Mouse (Mus musculus): Measurements from ENCODE around the gene Cacng7. TPM values are rescaled to one million over a fixed set of nuclear protein-coding genes. Genes with fewer than 3 reads are reported as not detected.

The Cacng7 gene
- polyA plus RNA-seq, 1 experiment = 0.72 TPM

DNA sequence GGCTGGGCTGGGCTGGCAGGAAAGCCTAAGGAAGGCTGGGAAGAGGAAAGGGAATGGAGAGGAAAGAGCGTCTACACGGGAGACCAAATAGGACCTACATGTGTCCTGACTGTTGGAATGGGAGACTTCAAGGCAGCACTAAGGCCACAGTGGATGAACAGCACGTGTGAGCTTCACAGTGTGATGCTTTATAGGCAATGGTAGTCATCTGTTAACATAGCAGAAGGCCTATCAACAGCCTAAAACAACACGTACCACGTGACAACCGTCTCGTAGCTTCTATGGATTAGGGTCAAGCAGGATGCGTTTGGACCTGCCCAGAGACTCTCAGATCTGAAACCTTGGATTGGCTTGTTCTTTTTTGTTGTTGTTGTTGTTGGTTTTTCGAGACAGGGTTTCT, 49.4 kb downstream of the Cacng7 start:
- TF ChIP-seq E2F4 (IDR thresholded peaks at IDR 0.05; ENCODE audit: insufficient read depth) = no peak
- TF ChIP-seq TCF3 (IDR thresholded peaks at IDR 0.05; ENCODE audit: insufficient read length, low read depth) = no peak
- TF ChIP-seq POLR2A (IDR thresholded peaks at IDR 0.05; ENCODE audit: insufficient read length, low read depth) = no peak
- no peak for TF ChIP-seq CEBPB (IDR thresholded peaks at IDR 0.05; ENCODE audit: insufficient read depth, poor library complexity, severe bottlenecking)
- no peak for TF ChIP-seq MAX (IDR thresholded peaks at IDR 0.05; ENCODE audit: low read depth)
- no peak for TF ChIP-seq TCF12 (IDR thresholded peaks at IDR 0.05; ENCODE audit: insufficient read depth, poor library complexity, severe bottlenecking)
- no peak for TF ChIP-seq MYOD1 (IDR thresholded peaks at IDR 0.05; ENCODE audit: control insufficient read depth in 1 of 3, insufficient read length in 2 of 3, low read depth in 2 of 3)
- no peak for TF ChIP-seq SRF (IDR thresholded peaks at IDR 0.05; ENCODE audit: control insufficient read depth, insufficient read length, low read depth)
- no peak for TF ChIP-seq REST (IDR thresholded peaks at IDR 0.05; ENCODE audit: insufficient read depth, insufficient read length)
- TF ChIP-seq POLR2AphosphoS2 (IDR thresholded peaks at IDR 0.05; ENCODE audit: insufficient read length, low read depth) = no peak
- no peak for TF ChIP-seq USF1 (IDR thresholded peaks at IDR 0.05; ENCODE audit: low read depth)
- no peak for TF ChIP-seq MYOG (IDR thresholded peaks at IDR 0.05; ENCODE audit: control insufficient read depth in 1 of 3, insufficient read depth in 1 of 3, insufficient read length in 2 of 3, low read depth in 2 of 3)

DNA sequence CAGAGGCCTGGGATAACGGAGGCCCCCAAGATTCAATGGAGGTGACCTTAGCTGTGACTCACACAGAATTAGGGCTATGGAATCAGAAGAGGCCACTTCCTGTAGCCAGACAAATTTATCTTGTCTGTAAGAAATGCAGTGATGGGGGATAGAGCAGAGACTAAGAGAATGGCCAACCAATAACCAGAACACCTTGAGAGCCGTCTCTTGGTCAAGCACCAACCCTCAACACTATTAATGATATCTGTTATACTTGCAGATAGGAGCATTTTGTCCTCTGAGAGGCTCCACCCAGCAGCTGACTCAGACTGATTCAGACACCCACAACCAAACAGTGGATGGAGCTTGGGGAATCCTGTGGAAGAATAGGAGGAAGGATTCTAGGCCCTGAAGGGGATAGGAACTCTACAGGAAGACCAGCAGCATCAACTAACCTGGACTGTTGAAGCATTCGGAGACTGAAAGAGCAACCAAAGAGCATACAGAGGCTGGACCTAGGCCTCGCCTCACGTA, 52.1 kb downstream of the Cacng7 start:
- Histone ChIP-seq H3K4me3 (no peak overlapping the region), H3ac (ENCODE audit: control insufficient read depth, insufficient read length) (no peak overlapping the region), H3K27me3 (ENCODE audit: control insufficient read depth, insufficient read depth, insufficient read length) (no peaks in the 10 kb centered on the region), H3K4me2 (ENCODE audit: low read depth) (no peak overlapping the region), H3K79me2 (ENCODE audit: control insufficient read depth, insufficient read depth) (no peaks in the 10 kb centered on the region), H3K36me3 (ENCODE audit: control insufficient read depth, insufficient read depth) (no peaks in the 10 kb centered on the region)
- TF ChIP-seq MYOD1 (IDR thresholded peaks at IDR 0.05; ENCODE audit: control insufficient read depth in 1 of 3, insufficient read length in 2 of 3, low read depth in 2 of 3) = no peak
- no peak for TF ChIP-seq USF1 (IDR thresholded peaks at IDR 0.05; ENCODE audit: low read depth)
- TF ChIP-seq TCF3 (IDR thresholded peaks at IDR 0.05; ENCODE audit: insufficient read length, low read depth) = no peak
- no peak for TF ChIP-seq REST (IDR thresholded peaks at IDR 0.05; ENCODE audit: insufficient read depth, insufficient read length)
- no peak for TF ChIP-seq E2F4 (IDR thresholded peaks at IDR 0.05; ENCODE audit: insufficient read depth)
- no peak for TF ChIP-seq POLR2A (IDR thresholded peaks at IDR 0.05; ENCODE audit: insufficient read length, low read depth)
- TF ChIP-seq TCF12 (IDR thresholded peaks at IDR 0.05; ENCODE audit: insufficient read depth, poor library complexity, severe bottlenecking) = no peak
- no peak for TF ChIP-seq MAX (IDR thresholded peaks at IDR 0.05; ENCODE audit: low read depth)
- no peak for TF ChIP-seq MYOG (IDR thresholded peaks at IDR 0.05; ENCODE audit: control insufficient read depth in 1 of 3, insufficient read depth in 1 of 3, insufficient read length in 2 of 3, low read depth in 2 of 3)

More for the DNA sequence above, 49.4 kb downstream of the Cacng7 start:
- Histone ChIP-seq H3K27me3 (ENCODE audit: control insufficient read depth, insufficient read depth, insufficient read length) (no peaks in the 10 kb centered on the region), H3ac (ENCODE audit: control insufficient read depth, insufficient read length) (no peak overlapping the region), H3K4me3 (no peak overlapping the region), H3K4me2 (ENCODE audit: low read depth) (no peak overlapping the region), H3K79me2 (ENCODE audit: control insufficient read depth, insufficient read depth) (no peaks in the 10 kb centered on the region), H3K36me3 (ENCODE audit: control insufficient read depth, insufficient read depth) (no peaks in the 10 kb centered on the region)

DNA sequence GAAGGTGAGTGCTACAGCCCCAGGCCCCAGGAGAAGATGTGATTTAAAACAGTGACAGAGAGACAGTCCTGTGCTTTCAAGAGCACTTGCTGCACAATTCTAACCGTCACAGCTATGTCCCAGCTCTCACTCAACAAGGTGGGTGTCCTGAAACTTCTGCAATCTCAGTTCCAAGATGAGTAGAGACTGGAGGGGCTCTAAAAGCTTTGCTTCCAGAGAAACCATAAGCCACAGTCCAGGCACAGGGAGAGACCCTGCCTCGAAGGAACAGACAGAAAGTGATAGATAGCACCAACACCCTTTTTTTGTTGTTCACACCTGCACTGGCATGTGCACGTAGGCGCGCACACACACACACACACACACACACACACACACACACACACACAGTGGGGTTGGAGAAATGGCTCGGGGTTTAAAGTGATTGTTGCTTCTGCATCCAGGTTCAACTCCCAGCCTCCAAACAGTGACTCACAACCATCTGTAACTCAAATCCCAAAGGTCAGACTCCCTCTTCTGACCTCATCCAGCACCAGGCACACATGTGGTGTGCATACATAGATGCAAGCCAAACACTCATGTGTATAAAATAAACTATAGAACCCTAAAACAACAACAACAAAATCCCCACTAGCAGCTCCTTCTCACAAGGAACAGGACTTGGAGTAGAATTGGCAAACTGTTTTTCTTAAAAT, 53.4 kb downstream of the Cacng7 start:
- H3K4me2 ChIP-seq (ENCODE audit: low read depth) = no peak overlapping the region
- H3K4me3 ChIP-seq = no peak overlapping the region
- no peak overlapping the region for H3ac ChIP-seq (ENCODE audit: control insufficient read depth, insufficient read length)
- no peaks in the 10 kb centered on the region for H3K79me2 ChIP-seq (ENCODE audit: control insufficient read depth, insufficient read depth)
- no peaks in the 10 kb centered on the region for H3K36me3 ChIP-seq (ENCODE audit: control insufficient read depth, insufficient read depth)
- no peaks in the 10 kb centered on the region for H3K27me3 ChIP-seq (ENCODE audit: control insufficient read depth, insufficient read depth, insufficient read length)
- no peak for TF ChIP-seq POLR2A (IDR thresholded peaks at IDR 0.05; ENCODE audit: insufficient read length, low read depth)
- no peak for TF ChIP-seq TCF3 (IDR thresholded peaks at IDR 0.05; ENCODE audit: insufficient read length, low read depth)
- TF ChIP-seq USF1 (IDR thresholded peaks at IDR 0.05; ENCODE audit: low read depth) = no peak
- TF ChIP-seq MYOG (IDR thresholded peaks at IDR 0.05; ENCODE audit: control insufficient read depth in 1 of 3, insufficient read depth in 1 of 3, insufficient read length in 2 of 3, low read depth in 2 of 3) = no peak
- TF ChIP-seq CEBPB (IDR thresholded peaks at IDR 0.05; ENCODE audit: insufficient read depth, poor library complexity, severe bottlenecking) = no peak
- TF ChIP-seq MYOD1 (IDR thresholded peaks at IDR 0.05; ENCODE audit: control insufficient read depth in 1 of 3, insufficient read length in 2 of 3, low read depth in 2 of 3) = no peak

DNA sequence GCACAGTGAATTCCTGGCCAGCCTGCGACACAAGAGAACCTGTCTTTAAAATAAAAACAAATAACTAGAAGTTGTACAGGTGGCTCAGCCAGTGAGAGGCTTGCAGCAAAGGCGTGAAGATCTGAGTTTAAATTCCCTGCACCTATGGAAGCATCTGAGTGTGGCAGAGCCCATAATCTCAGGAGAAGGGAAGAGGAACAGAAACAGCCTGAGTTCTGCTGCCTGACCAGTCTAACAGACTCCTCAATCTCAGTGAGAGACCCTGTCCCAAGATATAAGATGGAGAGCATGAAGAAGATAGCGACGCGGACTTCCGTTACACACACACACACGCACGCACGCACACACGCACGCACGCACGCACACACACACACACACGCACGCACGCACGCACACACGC, 55.0 kb downstream of the Cacng7 start:
- Histone ChIP-seq H3K4me3 (no peak overlapping the region), H3K36me3 (ENCODE audit: control insufficient read depth, insufficient read depth) (no peaks in the 10 kb centered on the region), H3K4me2 (ENCODE audit: low read depth) (no peak overlapping the region), H3ac (ENCODE audit: control insufficient read depth, insufficient read length) (no peak overlapping the region), H3K27me3 (ENCODE audit: control insufficient read depth, insufficient read depth, insufficient read length) (no peaks in the 10 kb centered on the region), H3K79me2 (ENCODE audit: control insufficient read depth, insufficient read depth) (no peaks in the 10 kb centered on the region)
- no peak for TF ChIP-seq MYOD1 (IDR thresholded peaks at IDR 0.05; ENCODE audit: control insufficient read depth in 1 of 3, insufficient read length in 2 of 3, low read depth in 2 of 3)
- TF ChIP-seq USF1 (IDR thresholded peaks at IDR 0.05; ENCODE audit: low read depth) = no peak

DNA sequence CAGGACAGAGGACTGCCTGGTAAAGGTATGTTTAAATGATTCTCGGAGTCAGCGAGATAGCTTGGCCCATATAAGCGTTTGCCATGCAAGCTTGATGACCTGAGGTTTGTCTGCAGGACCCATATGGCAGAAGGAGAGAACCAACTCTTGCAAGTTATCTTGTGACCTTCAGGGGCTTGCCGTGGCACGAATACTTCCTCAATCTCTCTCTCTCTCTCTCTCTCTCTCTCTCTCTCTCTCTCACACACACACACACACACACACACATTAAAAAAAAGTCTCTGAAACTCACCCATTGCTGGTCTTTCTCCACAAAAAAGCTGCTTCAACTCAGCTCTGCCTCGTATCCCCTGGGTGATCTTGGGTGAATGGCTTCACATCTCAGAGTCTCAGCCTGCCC, 56.1 kb downstream of the Cacng7 start:
- no peaks in the 10 kb centered on the region for H3K36me3 ChIP-seq (ENCODE audit: control insufficient read depth, insufficient read depth)
- no peak for TF ChIP-seq CEBPB (IDR thresholded peaks at IDR 0.05; ENCODE audit: insufficient read depth, poor library complexity, severe bottlenecking)
- no peak for TF ChIP-seq TCF3 (IDR thresholded peaks at IDR 0.05; ENCODE audit: insufficient read length, low read depth)
- TF ChIP-seq POLR2AphosphoS2 (IDR thresholded peaks at IDR 0.05; ENCODE audit: insufficient read length, low read depth) = no peak
- TF ChIP-seq MAX (IDR thresholded peaks at IDR 0.05; ENCODE audit: low read depth) = no peak
- H3K4me3 ChIP-seq = no peak overlapping the region
- H3K27me3 ChIP-seq (ENCODE audit: control insufficient read depth, insufficient read depth, insufficient read length) = no peaks in the 10 kb centered on the region
- H3K4me2 ChIP-seq (ENCODE audit: low read depth) = no peak overlapping the region
- no peaks in the 10 kb centered on the region for H3K79me2 ChIP-seq (ENCODE audit: control insufficient read depth, insufficient read depth)
- no peak overlapping the region for H3ac ChIP-seq (ENCODE audit: control insufficient read depth, insufficient read length)
